Mouse (Mus musculus) ovary, adult 18-20 months (tissue): ENCODE data around the gene Pigyl.

Source experiments
- DNase-seq: peaks from one replicate; pipeline ENCODE4 v3.0.0; 2022; ENCODE audit warnings: low spot score, mixed read lengths

Pigyl gene

DNA sequence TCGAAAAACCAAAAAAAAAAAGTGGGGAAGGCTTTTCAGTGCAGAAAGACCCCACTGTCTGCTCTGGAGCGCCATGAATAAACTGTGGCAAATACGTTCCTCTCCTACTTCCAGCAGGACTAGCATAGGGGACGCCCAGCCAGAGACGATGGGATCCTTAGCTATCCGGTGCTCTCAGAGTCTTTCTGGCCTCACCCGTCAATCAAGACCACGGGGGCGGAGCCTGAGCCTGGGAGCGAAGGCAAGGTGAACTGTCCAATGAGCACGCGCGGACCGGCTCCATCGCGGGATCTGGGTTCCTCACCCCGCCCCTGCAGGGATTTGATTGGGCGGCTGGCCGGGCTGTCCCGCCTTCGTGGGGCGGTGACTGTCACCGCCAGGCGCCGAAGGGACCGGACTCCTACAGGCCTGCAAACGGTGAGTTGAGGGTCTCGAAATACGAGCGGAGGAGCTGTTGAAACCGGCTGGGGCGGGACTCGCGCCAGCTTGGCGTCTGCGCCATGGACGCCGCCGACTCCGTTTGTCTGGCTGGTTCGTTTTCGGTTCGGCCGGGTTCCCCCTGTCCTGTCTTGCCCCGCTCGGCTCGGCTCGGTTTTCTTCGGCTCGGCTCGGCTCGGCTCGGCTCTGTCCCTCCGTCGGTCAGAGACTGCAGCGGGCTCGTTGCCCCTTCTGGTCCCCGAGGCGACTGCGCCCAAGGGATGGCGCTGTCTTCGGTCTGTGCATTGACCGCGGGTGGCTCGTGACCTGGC is at the start of gene Pigyl:
Gene Pigyl, plus strand, starts transcription at position 350 of the 749 bp plus-strand sequence.
- peak; percentile 97 for DNase-seq

DNA sequence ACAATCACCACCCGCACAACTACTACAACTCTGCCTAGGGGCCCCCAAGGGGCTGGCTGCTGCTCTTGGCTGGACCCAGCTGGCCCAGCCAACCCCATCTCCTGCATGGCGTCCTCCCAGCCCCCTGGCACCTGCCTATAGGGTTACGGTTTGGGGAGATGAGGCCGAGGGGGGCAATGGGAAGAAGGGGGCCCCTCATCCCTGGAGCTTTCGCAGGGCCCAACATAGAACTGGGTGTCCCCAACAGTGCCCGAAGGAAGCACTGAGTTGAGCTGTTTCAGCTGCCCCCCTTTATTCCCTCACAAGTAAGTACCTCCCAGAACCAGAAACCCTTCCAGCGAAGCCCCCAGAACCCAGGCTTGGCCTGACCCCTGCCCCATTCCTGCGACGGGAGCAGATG is 48.5 kb upstream of the Pigyl start:
- no peak for DNase-seq

DNA sequence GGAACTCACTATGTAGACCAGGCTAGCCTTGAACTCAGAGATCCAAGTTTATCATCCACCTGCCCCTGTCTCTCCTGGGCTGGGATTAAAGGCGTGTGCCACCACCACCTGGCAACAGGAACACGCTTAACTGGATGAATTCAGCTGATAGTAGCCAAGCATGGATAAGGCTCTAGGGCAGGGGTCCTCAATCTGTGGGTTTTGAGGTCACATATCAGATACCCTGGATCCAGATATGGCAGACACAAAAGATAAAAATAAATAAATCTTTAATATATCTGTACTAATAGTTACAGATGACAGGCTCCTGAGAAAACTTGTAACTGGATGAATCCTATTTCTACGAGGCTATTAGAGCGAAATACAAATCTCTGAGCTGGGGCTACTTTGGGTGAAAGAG is 41.0 kb upstream of the Pigyl start:
- no peak for DNase-seq

DNA sequence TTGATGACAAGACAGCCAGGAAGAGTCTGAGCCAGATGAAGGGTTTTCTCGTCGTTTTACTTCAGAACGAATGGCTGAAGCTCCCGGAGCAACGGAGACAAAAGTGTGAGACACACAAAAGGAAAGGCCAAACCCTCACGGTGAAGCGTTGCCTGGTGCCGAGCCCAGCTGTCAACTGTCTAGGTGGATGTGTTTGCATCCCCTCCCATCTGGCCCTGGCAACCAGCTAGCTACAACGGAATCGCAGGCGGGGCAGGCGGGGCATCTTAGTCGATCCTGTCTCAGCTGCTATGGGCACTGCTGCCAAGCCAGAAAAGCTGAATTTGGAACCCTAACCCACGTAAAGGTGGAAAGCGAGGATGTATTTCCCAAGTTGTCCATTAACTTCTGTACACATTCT is 40.6 kb upstream of the Pigyl start:
- no peak for DNase-seq

DNA sequence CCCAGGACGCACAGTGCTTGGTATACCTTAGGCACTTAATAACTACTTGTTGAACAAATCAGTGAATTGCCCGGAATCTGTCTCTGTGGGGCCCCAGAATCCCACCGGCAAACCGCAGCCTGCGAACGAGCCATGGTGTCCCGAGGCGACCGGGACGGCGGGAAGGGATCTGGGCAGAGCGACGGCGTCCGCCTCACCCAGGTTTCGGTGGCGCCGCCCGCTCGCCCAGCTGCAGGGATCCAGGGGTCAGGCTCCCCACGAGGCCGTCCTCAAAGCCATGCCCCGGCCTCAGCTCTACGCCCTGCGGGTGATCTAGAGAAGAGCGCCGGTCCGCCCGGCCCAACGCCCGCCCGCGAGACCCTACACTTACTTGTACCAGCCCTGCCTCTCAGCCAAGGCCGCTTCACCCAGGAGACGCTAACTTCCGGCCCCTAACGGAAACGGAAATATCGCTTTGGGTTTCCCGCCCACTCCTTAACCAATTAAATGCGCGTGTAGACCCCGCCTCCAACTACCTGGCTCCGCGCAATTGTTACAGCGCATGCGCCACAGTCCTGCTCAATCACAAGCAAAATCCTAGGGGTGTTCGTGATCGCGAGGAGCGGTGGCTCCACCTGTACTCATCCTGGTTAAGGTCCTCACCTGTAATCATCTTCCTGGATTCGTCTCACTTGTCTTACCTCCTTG is 39.8 kb upstream of the Pigyl start, which contains the start of gene Elof1:
Gene Elof1, minus strand, starts transcription at position 433 of the 687 bp plus-strand sequence.
- DNase-seq: peak; percentile 91

DNA sequence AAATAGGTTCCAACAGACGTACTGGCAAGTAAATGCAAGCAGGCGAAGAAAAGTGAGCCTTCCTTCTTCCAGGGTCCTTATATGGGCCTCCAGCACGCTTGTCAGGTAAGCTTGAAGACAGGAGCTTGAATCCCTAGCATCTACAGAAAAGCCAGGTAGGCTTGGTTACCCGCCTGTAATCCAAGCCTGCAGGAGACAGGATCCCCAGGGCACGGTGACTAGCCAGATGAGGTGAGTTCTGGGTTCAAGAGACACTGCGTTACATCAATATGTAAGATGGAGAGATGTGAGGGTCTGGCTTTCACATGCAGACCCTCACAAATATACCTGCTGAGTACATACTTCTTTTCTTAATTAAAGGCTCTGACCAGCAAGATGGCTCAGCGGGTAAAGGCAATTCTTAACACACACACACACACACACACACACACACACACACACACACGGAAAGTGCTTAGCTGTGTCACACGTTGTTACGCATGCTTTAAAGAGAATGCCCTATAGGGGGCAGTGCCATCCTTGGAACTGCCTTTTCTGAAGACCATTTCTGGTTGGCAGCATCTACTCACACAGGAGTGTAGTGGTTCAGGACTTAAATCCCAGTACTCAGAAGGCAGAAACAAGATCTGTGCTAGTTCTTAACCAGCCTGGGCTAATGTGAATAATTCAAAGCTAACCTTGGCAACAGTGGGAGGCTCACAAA is 38.7 kb upstream of the Pigyl start:
- no peak for DNase-seq

DNA sequence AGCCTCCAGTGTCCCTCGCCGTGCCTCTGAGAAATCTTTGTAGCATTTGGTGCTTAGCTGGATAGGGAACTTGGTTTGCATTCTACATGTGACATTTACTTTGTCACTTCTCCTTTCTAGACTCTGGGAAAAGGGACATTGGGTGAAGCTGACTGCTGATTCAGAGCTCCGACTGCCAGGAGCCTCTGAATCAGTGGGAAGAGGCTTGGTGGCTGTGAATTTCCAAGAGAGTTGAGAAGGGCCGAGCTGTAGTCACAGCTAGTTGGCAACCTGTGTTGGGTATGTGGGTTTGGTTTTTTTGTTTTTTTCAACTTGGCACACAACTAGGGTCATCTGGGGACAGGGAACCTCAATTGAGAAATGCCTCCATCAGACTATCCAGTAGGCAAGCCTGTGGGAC is 37.1 kb upstream of the Pigyl start:
- DNase-seq: no peak

DNA sequence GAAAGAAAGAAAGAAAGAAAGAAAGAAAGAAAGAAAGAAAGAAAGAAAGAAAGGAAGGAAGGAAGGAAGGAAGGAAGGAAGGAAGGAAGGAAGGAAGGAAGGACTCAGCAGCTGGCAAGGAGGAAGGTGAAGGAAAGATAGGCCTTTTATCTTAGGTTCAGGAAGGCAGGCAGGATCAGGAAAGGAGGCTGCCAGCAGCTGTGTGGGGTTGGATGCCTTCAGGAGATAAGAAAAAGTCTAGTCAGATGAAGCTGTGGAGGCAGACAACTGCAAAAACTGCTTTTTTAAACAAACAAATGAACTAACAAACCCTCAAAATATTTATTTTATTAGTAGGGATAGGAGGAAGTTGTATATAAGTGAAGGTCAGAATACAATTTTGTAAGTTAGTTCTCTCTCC is 35.1 kb upstream of the Pigyl start:
- no peak for DNase-seq

DNA sequence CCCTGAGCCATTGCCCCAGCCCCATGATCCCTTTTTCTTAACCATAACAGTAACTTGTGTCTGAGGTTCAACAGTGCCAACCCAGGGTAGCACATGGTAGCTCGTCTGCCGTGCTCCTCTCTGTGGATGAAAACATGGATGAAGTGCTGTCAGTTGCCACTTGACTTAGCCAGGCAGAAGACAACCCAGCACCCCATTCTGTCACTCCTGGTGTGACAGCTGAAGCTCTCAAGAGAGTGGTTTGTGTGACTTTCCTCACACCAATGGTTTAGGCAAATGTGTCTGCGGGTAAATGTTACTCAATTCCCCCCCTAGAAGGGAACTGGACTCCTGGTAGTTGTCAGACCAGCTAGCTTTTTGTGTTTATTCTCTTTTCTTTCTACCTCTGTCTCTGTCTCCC is 34.6 kb upstream of the Pigyl start:
- no peak for DNase-seq

DNA sequence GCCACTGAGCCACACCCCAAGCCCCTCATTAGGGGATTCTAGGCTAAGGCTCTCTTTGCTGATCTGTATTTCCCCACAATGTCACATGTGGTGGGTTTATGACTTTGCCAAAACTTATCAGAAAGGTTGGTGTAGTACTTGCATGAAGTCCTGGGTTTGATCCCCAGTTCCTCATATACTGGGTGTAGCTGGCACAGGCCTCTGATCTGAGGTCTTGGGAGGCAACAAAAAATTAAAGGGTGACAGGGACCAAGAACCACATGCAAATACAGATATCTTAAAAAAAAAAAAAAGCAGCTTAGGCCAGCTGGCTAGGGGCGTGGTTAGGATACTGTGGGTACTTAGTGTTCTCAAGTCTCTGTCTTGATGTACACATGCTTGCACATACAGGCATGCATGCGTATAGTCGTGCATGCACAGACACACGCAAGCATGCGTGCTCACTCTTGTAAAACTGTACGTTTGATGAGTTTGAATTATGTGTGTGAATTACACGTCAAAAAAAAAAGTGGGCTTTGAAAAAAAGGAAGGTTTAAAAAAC is 33.5 kb upstream of the Pigyl start:
- no peak for DNase-seq

DNA sequence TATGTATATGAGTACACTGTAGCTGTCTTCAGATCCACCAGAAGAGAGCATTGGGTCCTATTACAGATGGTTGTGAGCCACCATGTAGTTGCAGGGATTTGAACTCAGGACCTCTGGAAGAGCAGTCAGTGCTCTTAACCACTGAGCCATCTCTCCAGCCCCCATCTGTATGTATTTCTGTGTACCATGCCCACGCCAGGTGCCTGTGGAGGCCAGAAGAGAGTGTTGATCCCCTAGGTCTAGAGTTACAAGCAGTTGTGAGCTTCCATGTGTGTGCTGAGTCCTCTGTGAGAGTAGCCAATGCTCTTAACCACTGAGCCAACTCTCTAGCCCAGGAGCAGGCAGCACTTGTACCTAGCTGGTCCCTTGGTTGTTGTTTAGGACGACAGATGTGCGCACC is 32.5 kb upstream of the Pigyl start:
- no peak for DNase-seq

DNA sequence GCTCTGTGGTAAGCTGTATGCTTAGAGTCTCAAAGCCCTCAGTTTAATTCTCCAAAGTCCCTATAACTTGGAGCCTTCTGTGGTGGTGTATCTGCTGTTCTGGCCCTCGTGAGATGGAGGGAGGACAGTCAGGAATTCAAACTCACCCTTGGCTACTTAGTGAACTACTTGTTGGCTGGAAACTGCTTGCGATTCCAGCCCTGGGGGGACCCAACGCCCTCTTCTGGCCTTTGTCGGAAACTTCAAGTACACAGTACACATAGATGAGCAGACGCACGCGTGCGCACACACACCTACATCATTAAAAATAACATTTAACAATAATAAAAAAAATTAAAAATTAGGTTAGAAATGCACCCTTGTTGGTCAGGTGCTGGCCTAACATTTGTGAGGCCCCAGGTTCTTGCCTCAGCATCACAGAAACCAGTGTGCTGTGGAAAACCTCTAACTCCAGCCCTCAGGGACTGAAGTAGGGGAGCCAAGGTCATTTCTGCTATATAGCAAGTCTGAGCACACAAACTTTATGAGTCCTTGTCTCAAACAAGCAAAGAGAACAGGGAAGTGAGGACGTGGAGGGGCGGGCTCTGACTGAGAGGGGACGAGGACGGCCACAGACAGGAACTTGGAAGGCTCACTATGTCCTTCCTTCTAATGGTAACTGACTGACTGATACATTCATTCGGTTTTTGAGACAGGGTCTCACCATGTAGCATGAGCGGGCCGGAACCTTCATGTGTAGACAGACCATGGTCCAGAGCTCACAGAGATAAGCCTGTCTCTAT is 31.2 kb upstream of the Pigyl start:
- no peak for DNase-seq

DNA sequence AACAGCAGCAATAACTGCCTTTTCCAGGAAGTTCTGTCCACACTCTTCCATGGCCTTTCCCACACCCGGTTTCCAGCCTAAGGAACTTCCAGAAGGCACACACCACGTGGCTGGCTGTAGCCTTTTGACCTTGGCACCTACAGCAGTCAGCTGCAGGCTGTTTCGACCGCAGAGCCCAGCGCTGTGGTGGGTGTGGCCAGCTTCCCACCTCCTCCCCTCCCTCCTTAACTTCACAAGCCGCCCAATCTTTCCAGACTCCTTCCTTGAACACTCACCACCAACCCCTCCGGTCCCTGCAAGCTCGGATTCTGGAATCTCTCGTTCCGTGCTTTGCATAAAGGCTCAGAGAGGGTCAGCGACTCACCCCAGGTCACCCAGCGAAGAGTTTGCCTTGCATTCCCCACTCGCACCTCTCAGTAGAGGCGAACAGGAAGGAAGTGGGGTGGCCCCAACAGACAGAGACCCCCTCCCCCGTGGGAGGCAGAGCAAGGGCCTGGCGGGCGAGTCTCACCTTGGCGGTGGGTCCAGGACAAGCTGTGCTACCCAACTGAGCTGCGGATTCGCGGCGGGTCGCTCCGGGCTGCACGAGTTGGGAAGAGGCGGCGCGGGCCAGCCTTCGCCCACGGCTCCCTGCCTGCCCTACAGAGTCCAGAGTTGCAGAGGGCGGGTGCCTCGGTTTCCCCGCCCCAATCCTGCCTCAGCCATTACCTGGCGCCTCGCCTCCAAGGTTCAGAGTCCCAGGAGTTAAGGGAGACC is 25.2 kb upstream of the Pigyl start:
- DNase-seq: peak; percentile 48

DNA sequence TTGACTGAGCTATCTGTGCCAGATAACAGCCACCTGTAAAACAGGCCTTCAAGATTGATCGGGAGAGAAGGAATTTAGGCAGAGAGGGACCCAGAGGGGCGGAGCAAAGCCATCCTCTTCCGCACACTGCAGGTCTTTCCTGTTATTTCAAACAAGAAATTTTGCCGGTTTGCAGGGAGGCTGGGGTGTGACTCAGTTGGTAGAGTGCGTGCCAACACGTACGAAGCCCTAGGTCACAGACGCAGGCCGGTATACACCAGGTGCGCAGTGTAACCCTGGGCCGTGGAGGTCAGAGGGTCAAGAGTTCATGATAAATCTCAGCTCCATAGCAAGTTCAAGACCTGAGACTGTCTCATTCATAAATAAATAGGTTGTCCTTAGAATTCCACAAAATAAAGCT is 24.4 kb upstream of the Pigyl start:
- no peak for DNase-seq

DNA sequence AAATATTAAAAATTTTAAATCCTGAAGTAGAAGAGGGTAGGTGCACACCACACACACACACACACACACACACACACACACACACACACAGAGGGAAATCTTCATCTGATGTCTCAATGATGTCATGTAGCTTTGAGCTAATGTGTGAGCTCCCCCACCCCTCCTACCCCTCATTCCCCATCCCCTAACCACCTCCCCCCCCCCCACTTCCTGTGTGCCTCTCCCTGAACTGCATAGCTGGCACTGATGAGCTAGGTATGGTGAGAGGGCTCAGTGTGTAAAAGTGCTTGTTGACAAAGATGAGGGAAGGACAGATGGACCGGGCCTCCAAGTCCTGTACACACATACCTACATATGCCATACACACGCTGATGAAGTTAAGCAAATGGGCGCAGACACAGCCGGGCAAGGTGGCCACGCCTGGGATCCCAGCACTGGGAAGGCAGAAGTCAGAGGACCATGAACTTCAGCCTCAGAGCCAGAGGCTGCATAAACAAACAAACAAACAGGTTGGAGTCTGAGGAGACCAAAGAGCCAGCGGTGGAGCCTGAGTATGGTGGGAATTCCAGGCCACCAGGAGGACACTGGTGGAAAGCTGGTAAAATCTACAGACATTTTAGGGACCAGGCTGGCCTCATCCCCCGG is 22.3 kb upstream of the Pigyl start:
- DNase-seq: no peak

DNA sequence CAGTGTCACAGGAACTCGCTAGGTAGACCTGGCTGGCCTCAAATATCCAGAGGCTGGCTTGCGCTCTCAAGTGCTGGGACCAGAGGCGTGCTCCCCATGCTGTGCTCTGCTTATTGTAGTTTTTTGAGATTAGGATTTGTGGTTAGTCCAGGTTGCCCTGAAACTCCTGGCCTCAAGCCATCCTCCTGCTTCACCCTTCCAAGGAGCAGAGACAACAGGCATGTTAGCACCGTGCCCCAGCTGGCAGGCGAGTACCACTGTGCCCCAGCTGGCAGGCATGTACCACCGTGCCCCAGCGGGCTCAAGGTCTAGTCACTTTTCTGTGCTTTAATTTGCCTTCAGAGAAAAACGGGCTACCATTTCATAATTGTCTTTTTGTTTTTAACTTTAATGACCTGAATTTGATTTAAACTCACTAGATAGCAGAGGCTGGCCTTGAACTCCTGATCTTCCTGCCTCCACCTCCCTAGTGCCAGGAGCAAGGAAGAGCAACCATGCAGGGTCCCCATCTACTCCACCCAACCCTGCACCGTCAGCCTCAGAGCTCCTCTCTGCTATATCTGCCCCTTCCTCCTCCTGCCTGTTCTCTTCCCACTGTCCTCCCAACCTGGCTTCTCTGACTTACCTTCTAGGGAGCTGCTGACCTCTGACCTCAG is 21.5 kb upstream of the Pigyl start:
- DNase-seq: no peak

DNA sequence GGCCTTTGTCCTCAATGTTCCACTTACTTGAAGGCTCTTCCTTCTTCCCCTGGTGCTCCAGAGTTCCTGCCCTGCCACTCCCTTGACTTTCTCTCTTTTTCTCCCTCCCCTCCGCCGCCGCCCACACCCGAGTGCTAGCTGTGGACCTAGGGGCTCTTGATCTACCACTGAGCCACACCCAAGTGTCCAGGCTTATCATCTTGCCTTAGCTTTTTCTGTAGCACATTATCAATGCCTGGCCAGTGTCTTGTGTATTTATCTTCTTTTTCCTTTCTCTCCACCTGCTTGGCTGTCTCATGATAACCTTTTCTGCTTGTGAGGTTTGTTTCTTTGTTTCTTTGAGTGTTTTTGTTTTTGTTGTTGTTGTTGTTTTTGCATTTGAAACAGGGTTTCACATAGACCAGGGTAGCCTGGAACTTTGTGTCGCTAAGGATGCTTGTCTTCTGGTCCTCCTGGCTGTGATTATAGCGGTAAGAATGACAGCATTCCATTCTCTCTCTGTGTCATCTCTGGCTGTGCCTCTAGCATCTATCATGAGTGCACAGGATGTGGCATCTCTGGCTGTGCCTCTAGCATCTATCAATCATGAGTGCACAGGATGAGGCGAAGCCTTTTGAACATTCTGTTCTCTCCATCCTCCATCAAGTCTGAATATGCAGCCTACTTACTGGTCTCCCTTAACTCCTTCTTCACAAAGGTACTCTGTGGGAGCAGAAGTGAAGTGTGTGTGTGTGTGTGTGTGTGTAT is 20.8 kb upstream of the Pigyl start, which contains the start of gene Acp5:
Gene Acp5, minus strand, starts transcription at position 68 of the 747 bp plus-strand sequence.
- DNase-seq: no peak

DNA sequence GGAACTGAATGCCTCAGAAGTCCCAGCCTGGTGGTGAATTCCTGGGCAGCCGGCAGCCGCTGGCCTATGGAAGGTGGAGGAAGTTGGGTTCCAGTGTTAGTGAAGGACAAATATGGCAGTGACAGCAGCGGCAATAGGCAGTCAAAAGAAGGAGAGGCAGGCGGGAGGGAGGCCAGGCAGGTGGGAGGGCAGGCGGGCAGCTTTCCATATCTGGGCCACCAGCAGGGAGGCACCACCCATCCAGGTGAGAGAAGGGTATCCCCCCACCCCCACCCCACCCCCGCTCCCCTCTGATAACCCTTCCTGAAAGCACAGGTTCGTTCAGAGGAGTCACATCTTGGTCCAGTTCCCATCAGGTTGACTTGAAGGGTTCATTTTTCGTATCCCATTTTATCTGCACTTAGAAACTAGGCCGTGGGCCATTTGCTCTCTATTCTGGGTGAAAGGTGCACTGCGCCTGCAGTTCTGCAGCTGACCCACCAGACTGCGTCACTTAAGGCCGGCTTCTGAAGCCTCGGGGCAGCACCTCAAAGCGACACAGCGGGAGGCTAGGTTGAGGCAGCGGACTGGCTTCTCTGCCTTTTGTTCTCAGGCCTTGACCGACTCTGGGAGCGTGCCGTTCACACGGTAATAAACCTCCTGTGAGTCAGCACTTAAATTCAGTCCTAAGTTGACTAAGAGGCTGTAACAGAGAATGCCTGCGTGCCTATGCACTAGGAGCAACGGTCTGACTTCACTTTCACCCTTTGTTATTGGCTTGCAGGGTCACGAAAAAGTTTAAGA is 19.7 kb upstream of the Pigyl start:
- no peak for DNase-seq

DNA sequence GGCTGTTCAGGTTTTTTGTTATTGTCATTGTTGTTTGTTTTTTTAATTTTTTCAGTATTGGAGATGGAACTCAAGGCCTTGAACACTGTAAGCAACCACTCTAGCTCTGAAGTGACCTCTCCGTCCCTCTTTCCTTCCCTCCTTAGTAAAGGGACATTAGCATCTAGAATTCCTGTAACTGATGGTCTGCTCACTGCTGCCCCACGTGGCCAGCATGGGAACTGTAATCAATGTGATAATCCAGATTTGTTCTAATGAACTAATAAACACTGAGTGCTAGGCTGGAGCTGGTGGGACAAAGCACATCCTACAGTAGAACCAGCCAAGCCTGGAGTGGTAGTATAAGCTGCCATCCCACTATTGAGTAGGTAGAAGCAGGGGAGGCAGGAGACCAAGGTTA is 18.2 kb upstream of the Pigyl start:
- no peak for DNase-seq
